Mouse (Mus musculus) spleen, adult 2 months (tissue): ENCODE measurements around the gene Atf6b.

Source experiments
- CTCF ChIP-seq: fragments of 200-500 bp; IDR thresholded peaks from 2 replicates; pipeline ENCODE4 v1.5.1; 2011; ENCODE audit warnings: mild to moderate bottlenecking, inconsistent platforms; ENCODE audit not compliant: insufficient read depth, insufficient read length, insufficient replicate concordance; ENCODE audit errors: extremely low read depth
- POLR2A ChIP-seq: fragments of 200-500 bp; IDR thresholded peaks from 2 replicates; pipeline ENCODE4 v1.6.1; 2011; ENCODE audit warnings: low read depth, low read length, inconsistent platforms

DNA sequence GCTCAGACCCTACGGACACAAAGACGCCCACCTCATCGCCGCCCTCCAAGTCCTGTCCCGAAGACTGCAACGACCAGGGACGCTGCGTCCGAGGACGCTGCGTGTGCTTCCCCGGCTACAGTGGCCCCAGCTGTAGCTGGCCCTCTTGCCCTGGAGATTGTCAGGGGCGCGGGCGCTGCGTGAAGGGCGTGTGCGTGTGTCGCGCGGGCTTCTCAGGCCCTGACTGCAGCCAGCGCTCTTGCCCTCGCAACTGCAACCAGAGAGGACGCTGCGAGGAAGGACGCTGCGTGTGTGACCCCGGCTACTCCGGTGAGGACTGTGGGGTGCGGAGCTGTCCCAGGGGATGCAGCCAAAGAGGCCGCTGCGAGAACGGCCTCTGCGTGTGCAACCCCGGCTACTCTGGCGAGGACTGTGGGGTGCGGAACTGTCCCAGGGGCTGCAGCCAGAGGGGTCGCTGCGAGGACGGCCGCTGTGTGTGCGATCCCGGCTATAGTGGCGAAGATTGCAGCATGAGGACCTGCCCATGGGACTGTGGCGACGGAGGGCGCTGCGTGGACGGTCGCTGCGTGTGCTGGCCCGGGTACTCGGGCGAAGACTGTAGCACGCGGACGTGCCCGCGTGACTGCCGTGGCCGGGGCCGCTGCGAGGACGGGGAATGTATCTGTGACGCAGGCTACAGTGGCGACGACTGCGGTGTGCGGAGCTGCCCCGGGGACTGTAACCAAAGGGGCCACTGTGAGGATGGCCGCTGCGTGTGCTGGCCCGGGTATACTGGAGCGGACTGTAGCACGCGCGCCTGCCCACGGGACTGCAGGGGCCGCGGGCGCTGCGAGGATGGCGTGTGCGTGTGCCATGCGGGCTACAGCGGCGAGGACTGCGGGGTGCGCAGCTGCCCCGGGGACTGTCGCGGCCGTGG lies 24.5 kb downstream of the Atf6b start:
- TF ChIP-seq POLR2A (no peak), CTCF (no peak)
